Mouse (Mus musculus): Measurements from ENCODE around the gene Iltifb. TPM values are rescaled to one million over a fixed set of nuclear protein-coding genes. Genes with fewer than 3 reads are reported as not detected.
A peak's percentile ranks its signal among the peaks of the same experiment; 100 is the strongest.
"Not testable (repeated sequence)": the region's sequence is repeated elsewhere in the genome, so short reads cannot be mapped to it uniquely, and the experiment has no call there.

Iltifb gene
- total RNA-seq (2022) = not detected

DNA sequence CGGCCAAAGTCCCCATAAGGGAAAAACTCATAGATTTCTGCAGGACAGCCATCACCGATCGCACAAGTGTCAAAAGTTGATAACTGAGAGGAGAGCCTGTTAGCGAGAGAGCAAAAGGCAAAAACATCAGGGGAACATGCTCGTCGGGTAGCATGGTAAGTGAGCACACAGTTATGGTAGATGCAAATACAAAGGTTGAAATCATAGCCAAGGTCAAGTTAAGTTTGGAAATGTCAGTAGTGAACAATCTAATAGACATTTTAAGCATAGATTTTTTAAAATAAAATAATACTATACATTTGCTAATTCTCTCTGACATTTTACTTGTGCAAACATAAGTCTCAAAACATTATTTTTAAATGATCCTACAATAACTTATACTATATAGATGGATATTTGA is at the start of gene Iltifb:
Iltifb (minus strand) TSS at position 101 of the 400 bp plus-strand sequence.
- no peak for DNase-seq (ENCODE audit: low spot score in 2 of 2)

DNA sequence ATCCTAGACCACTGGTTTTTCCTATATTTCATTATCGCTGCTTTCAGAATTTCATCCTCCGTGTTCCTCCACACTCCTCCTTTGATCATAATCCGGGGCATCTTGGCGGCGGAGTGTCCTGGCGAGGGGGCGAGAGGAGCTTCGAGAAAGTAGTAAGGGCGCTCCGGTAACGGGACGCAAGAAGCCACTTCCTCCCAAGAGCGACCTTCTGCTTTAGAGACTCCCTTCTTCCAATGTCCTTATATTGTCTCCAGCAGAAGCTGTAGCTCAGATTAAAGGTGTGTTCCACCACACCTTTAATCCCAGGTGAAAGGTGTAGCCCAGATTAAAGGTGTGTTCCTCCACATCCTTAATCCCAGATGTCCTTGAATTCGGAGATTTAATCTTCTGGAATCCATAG is 48.3 kb upstream of the Iltifb start, which contains the start of gene Gm9046:
Gm9046 (minus strand) TSS at position 101 of the 400 bp plus-strand sequence.
- not testable (repeated sequence) for DNase-seq (ENCODE audit: low spot score in 2 of 2)

DNA sequence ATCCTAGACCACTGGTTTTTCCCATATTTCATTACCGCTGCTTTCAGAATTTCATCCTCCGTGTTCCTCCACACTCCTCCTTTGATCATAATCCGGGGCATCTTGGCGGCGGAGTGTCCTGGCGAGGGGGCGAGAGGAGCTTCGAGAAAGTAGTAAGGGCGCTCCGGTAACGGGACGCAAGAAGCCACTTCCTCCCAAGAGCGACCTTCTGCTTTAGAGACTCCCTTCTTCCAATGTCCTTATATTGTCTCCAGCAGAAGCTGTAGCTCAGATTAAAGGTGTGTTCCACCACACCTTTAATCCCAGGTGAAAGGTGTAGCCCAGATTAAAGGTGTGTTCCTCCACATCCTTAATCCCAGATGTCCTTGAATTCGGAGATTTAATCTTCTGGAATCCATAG is 42.9 kb upstream of the Iltifb start, which contains the start of gene Gm9045:
Gm9045 (minus strand) TSS at position 101 of the 400 bp plus-strand sequence.
- not testable (repeated sequence) for DNase-seq (ENCODE audit: low spot score in 2 of 2)

DNA sequence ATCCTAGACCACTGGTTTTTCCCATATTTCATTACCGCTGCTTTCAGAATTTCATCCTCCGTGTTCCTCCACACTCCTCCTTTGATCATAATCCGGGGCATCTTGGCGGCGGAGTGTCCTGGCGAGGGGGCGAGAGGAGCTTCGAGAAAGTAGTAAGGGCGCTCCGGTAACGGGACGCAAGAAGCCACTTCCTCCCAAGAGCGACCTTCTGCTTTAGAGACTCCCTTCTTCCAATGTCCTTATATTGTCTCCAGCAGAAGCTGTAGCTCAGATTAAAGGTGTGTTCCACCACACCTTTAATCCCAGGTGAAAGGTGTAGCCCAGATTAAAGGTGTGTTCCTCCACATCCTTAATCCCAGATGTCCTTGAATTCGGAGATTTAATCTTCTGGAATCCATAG is 37.5 kb upstream of the Iltifb start, which contains the start of gene Gm9044:
Gm9044 (minus strand) TSS at position 101 of the 400 bp plus-strand sequence.
- not testable (repeated sequence) for DNase-seq (ENCODE audit: low spot score in 2 of 2)

DNA sequence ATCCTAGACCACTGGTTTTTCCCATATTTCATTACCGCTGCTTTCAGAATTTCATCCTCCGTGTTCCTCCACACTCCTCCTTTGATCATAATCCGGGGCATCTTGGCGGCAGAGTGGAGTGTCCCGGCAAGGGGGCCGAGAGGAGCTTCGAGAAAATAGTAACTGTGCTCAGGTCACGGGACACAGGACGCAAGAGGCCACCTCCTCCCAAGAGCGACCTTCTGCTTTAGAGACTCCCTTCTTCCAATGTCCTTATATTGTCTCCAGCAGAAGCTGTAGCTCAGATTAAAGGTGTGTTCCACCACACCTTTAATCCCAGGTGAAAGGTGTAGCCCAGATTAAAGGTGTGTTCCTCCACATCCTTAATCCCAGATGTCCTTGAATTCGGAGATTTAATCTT is 32.0 kb upstream of the Iltifb start, which contains the start of gene Gm9040:
Gm9040 (minus strand) TSS at position 101 of the 400 bp plus-strand sequence.
- not testable (repeated sequence) for DNase-seq (ENCODE audit: low spot score in 2 of 2)

DNA sequence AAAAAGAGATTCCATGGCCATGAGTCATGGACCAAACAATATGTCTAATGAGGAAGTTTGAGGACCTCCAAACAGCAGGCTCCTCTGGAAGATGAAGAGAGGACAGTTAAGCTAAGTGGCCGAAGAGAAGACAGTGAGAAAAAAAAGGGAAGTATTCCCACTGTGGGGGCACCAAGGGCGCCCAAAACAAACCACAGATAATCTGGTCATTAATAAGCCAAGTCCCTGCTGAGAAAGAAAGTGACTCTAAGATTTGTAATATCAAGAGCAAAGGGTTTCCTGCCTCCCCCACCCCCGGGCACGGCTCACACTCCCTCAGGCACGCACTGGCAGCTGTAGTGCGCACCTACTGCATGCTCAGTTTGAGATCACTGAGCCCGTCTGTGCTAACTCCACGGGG is 24.2 kb upstream of the Iltifb start:
- no peak for DNase-seq (ENCODE audit: low spot score in 2 of 2)

DNA sequence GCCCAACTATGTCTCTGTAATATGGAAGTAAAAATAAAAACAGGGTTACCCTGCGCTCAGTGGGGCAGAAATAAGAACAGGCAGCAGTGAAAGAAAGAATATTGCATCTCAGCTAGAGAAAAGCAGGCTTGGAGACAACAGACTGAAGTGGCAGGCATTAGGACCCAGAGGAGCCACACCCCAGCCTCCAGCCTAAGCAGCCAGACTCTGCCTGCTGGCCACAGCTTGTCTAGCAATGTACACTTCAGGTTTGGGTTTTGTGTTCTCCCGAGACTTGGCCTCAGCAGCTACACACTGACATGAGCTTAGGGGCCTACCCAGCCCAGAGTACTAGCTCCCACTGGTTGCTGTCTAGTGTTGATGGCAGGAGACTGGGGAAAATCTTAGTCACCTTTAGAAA is 7.3 kb upstream of the Iltifb start:
- not testable (repeated sequence) for DNase-seq (ENCODE audit: low spot score in 2 of 2)

DNA sequence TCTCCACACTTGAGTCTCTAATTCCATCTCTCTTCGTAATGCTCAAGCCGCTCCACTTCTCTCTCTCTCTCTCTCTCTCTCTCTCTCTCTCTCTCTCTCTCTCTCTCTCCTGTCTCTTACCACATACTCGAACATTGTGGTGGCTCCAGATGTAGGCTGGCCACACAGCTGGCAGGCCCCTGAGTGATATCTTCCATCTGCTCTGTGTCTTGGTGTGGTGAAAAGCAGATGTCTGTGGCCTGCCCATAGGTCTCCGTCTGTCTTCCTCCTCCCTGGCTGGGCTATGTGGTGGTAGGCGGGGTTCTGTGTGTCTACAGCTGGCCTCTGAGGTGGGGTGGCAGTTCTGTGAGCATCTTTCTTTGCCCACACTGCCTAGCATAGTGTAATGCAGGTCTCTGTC is 11.8 kb downstream of the Iltifb start:
- not testable (repeated sequence) for DNase-seq (ENCODE audit: low spot score in 2 of 2)

DNA sequence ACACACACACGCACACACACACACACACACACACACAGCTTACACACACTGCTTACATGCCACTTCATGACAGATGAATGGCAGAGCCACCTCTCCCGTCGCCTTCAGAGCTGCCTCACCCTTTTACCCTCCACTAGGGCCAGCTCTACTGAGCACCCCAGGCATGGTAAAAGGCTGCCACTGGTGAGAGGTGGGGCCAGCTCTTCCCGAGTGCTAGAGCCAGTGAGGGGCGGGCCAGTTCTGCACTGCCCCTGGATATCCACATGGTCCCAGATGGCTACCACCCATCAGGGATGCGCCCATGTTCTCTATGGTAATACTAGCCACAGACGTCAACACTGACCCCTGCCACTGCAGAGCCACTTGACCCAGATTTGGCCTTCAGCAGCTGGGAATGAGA is 12.3 kb downstream of the Iltifb start:
- DNase-seq (ENCODE audit: low spot score in 2 of 2) = not testable (repeated sequence)

DNA sequence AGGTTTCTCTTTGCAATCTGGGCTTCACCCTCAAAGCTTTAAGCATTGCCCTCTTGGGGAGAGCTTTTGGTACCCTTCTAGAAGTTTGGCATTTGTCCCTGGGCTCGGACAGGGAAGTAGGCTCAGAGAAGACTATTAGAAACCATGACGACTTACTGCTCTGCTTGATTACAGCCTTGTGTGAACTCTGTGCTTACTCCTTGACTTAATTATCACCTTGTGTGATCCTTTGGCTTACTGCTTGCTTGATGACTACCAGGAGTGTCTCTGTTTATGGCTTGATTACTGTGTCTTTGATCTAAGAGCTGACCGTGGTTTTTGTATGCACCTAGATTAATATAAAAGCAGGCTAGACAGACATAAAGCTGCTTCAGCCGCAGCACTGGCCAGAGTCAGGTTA is 16.8 kb downstream of the Iltifb start:
- DNase-seq (ENCODE audit: low spot score in 2 of 2) = not testable (repeated sequence)

DNA sequence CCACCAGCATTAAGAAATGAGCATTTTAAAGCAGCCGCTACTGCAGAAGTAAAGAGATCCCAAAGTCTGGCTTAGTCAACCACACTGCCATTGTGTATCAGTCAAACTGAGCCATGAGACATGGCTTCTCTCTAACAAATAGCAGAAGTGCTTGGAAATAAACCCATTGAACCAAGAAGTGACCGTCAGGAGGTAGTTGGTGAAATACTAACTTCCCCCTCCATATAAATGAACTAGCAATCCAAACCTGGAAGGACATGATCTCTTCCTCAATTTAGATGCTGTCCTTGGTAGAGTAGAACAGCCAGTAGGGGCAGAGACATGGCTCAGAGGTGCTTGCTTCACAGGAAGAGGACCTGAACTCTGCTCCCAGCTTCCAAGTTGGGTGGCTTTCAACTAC is 23.4 kb downstream of the Iltifb start:
- DNase-seq (ENCODE audit: low spot score in 2 of 2) = not testable (repeated sequence)

DNA sequence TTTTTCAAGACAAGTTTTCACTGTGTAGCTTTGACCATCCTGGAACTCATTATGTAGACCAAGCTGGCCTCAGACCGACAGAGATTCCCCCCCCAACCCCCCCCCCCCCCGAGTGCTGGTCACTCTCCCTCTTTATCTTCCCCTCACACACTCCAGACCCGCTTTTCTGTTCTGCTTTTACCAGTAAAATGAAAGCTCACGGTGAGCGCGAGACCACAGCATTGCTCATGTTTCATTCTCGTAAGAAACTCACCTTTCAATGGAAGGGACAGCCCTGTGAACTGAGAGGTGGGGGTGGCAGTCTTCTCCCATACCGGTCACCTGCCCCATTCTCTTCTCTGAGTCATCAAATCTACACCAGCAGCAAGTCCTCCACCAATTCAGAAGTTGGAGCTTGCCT is 26.0 kb downstream of the Iltifb start:
- not testable (repeated sequence) for DNase-seq (ENCODE audit: low spot score in 2 of 2)

DNA sequence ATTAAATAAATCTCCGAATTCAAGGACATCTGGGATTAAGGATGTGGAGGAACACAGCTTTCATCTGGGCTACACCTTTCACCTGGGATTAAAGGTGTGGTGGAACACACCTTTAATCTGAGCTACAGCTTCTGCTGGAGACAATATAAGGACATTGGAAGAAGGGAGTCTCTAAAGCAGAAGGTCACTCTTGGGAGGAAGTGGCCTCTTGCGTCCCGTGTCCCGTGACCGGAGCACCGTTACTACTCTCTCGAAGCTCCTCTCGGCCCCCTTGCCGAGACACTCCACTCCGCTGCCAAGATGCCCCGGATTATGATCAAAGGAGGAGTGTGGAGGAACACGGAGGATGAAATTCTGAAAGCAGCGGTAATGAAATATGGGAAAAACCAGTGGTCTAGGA is 36.5 kb downstream of the Iltifb start, which contains the start of gene Gm32802:
Gm32802 (plus strand) TSS at position 301 of the 400 bp plus-strand sequence.
- DNase-seq (ENCODE audit: low spot score in 2 of 2) = not testable (repeated sequence)

DNA sequence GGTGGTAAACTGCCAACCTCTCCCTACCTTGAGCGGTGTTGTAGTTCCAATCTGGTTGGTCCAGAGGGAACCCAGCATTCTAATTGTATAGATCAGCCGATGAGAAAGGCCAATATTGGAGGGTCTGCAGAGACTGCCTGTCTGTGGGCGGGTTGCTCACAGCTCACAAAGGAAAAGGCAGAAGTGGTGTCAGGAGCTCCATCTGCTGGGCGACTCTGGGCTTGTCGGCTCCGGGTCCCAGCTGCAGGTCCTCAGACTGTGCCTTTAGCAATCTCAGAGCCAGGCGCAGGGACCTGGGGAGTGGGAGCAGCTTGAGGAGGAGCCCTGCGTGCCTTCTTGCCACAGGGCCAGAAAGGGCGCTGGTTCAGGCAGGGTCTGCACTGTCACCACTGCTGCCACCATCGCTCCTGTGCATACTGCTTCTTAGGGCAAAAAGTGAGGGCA is 44.0 kb downstream of the Iltifb start:
- no peak for DNase-seq (ENCODE audit: low spot score in 2 of 2)

DNA sequence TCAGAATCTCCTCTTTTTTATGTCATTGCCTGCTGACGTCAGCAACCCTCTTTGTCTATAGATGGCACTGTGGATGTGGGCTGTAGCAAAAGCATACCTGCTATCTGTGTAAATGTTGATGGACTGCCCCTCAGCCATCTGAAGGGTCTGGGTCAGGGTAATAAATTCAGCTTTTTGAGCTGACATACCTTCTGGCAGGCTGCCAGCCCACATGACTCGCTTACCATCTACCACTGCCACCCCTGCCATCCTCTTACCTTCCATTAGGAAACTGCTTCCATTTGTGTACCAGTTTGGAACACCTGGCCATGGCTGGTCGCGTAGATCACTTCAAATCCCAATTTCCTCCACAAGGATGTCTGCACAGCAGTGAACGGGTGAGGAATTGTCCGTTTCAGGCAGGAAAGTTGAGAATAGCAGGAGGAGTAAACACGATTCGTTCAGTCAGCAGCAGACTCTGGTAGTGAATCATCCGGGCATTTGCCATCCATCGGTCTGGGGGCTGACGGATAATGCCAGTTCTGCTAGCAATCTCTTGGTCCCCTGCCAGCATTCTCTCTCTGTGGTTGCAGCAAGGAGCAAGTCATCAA is 45.7 kb downstream of the Iltifb start:
- DNase-seq (ENCODE audit: low spot score in 2 of 2) = peak in 1 of 2 experiments; percentile 9

DNA sequence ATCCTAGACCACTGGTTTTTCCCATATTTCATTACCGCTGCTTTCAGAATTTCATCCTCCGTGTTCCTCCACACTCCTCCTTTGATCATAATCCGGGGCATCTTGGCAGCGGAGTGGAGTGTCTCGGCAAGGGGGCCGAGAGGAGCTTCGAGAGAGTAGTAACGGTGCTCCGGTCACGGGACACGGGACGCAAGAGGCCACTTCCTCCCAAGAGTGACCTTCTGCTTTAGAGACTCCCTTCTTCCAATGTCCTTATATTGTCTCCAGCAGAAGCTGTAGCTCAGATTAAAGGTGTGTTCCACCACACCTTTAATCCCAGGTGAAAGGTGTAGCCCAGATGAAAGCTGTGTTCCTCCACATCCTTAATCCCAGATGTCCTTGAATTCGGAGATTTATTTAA is 54.2 kb downstream of the Iltifb start, which contains the start of gene Gm32717:
Gm32717 (minus strand) TSS at position 101 of the 400 bp plus-strand sequence.
- not testable (repeated sequence) for DNase-seq (ENCODE audit: low spot score in 2 of 2)

Other genes starting within 250 kb of the Iltifb start
- gene Mdm1, start 153.2 kb downstream of the Iltifb start, total RNA-seq (2022) = 1 to 10 TPM; 6.2 to 9.9 (median 7.2) TPM
- under 1 TPM in 1 of 4 experiments, not detected in 3; 0.46 TPM for gene Il22, start 90.1 kb downstream of the Iltifb start, total RNA-seq (2022)
- gene Gm32717, start 54.3 kb downstream of the Iltifb start, total RNA-seq (2022) = under 1 TPM; 0.57 to 1.00 (median 0.76) TPM
- under 1 TPM; 0.57 to 1.00 (median 0.76) TPM for gene Gm32802, start 36.4 kb downstream of the Iltifb start, total RNA-seq (2022)
- not detected for gene Gm9040, start 31.9 kb upstream of the Iltifb start, total RNA-seq (2022)
- not detected for gene Gm9044, start 37.4 kb upstream of the Iltifb start, total RNA-seq (2022)
- gene Gm9045, start 42.8 kb upstream of the Iltifb start, total RNA-seq (2022) = not detected
- not detected for gene Gm9046, start 48.2 kb upstream of the Iltifb start, total RNA-seq (2022)
- not detected for gene Gm9048, start 53.6 kb upstream of the Iltifb start, total RNA-seq (2022)
- not detected for gene Gm9049, start 59.1 kb upstream of the Iltifb start, total RNA-seq (2022)
- not detected for gene Ifng, start 146.0 kb upstream of the Iltifb start, total RNA-seq (2022)